19 mouse cellular contexts compared by ENCODE assay signal in the genomic region with DNA sequence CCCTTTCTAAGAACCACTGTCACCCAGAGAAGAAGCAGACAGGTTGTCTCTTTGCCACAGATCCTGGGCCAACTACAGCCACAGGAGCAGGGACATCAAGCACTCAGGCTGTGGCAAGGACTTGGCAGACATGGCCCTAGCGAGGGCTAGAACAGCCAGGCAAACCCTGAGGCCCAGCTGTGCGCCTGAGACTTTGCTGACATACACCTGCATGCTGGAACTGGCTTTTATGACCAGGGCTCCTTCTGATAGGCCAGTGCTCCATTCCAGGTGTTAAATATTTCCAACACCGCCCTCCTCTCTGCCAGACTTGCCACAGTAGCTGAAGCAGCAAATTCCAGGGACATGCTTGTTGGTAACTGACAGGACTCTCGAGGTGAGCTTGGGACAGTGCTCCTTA. TPM values are rescaled to one million over a fixed set of nuclear protein-coding genes. Genes with fewer than 3 reads are reported as not detected.
DNase-seq lines count a peak whose midpoint lies in the region; TF ChIP-seq lines count a peak whose summit lies in the region.
"Had no signal": no experiment of that assay in that cellular context is flagged by ENCODE, and none has a peak within 500 bp of the region (broad histone marks: within the 10 kb centered on the region; RNA-seq: fewer than 3 reads in every experiment).

No protein-coding gene starts in this region.

- H3K27ac ChIP-seq in kidney, adult 2 months (ENCODE audit: insufficient read depth, low read depth, low read length): peak overlapping the region; percentile 32
- H3K27ac ChIP-seq: hindbrain, embryonic 14.5 days; midbrain, embryonic 15.5 days had no signal

- 35% methylated on average over 4 of the region's 4 CpGs for WGBS in kidney, adult 2 months

- no peak for TF ChIP-seq CTCF in kidney, adult 2 months (conservative IDR thresholded peaks at IDR 0.05; ENCODE audit: insufficient read depth, insufficient read length, low read depth, low read length)

- no peaks in the 10 kb centered on the region for H3K27me3 ChIP-seq in kidney, adult 2 months (replicated peaks; ENCODE audit: control insufficient read depth, insufficient read depth, low read length)
- H3K27me3 ChIP-seq: midbrain, embryonic 15.5 days had no signal

- TF ChIP-seq POLR2A in kidney, adult 2 months (IDR thresholded peaks at IDR 0.05; ENCODE audit: low read depth, low read length): no peak

- no peaks in the 10 kb centered on the region for H3K36me3 ChIP-seq in kidney, adult 2 months (ENCODE audit: control insufficient read depth, insufficient read depth, low read length)
- H3K36me3 ChIP-seq: midbrain, embryonic 15.5 days had no signal

- intact Hi-C loops in heart, postnatal 14 days (cut with DNase I): no loop called here

- no peak overlapping the region for H3K4me3 ChIP-seq in kidney, adult 2 months (ENCODE audit: insufficient read depth, low read depth, low read length)
- H3K4me3 ChIP-seq: erythroblast, embryonic 14.5 days; midbrain, embryonic 15.5 days had no signal

- H3K4me1 ChIP-seq in kidney, adult 2 months (ENCODE audit: control insufficient read depth, insufficient read depth, low read length): no peaks in the 10 kb centered on the region; the same call in 1 of the 2 replicates

- peak; percentile 90 for DNase-seq in heart, adult 11 months
- no peak for DNase-seq in heart, postnatal 14 days
- DNase-seq in gonadal fat pad, adult 2 months (ENCODE audit: low read depth): peak; percentile 23
- DNase-seq in kidney, adult 2 months: peak; percentile 93
- DNase-seq in kidney, postnatal 25 days: peak; percentile 76 to 89
- no peak for DNase-seq in cerebellum, adult 11 months
- no peak for DNase-seq in heart, adult 8-10 months (ENCODE audit: low spot score)
- no peak for DNase-seq in thymus, postnatal 10 days (ENCODE audit: low spot score in 2 of 2)
- DNase-seq: adrenal gland, postnatal 25 days; cerebellum, adult 9-10 months; embryo, embryonic 11 days; lung, adult 2 months; thymus, adult 2 months had no signal

RNA-seq across cellular contexts. Expression of a gene that starts 3.9 kb away (rescaled TPM):
- 10 to 100 TPM; 13.0 to 16.7 TPM for total RNA-seq in heart, postnatal 14 days (2021)
- polyA plus RNA-seq in gonadal fat pad, adult 2 months (2012; rRNA removed): 1.6 and 2.6 TPM in 2 replicates
- 5.6 and 6.3 TPM in 2 replicates for polyA plus RNA-seq in kidney, adult 2 months (2012; rRNA removed)
- 10 to 100 TPM; 15.0 to 20.5 (median 20.0) TPM for total RNA-seq in heart, adult 8-10 months (2022)
- polyA plus RNA-seq: activated CD4-positive, CD25-positive, alpha-beta regulatory T cell, adult 4 months; C2C12; erythroblast, embryonic 14.5 days; Patski had no signal

Comparison
In these comparisons a context has a peak if more than half of its experiments do, and no peak if none do; other contexts are left out.
1. DNase-seq: peak in heart, adult 11 months (single experiment), gonadal fat pad, adult 2 months (single experiment), kidney, adult 2 months (single experiment) and kidney, postnatal 25 days (2 of 2); none in heart, postnatal 14 days (0 of 2), cerebellum, adult 11 months (single experiment), heart, adult 8-10 months (single experiment) and thymus, postnatal 10 days (0 of 2).